Comparison of ENCODE assay signal across 8 mouse cellular contexts in the genomic region with DNA sequence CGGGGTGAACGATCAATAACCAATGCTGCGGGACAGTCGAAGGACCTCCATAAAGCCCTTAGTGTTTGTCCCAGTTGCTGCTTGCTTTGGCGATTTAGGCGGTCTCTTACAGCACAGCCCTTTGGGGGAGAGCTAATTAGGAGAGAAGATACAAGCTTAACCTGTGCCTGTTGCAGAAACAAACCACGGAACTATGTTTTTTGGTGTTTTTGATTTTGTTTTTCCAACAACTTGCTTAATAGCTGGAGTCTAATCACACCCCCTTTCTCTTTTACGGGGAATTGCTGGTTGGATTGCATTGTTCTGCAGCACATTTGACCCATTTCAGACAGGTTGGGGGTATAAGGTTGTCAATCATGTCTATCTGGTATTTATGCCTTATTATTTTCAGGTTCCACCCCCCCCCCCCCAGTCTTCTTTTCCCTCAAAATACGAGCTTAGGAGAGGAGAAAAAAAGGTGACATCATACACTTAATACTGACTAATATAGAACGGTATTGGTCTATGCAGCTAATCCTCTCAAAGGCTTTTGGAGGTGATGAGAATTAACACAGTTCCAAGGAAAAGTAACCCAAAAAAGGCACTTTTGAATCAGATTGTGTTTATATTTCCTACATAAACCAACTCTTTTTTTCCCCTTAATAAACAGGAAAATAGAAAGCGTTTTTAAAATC. TPM values are rescaled to one million over a fixed set of nuclear protein-coding genes. Genes with fewer than 3 reads are reported as not detected.
DNase-seq lines count a peak whose midpoint lies in the region; ATAC-seq and TF ChIP-seq lines count a peak whose summit lies in the region.

No protein-coding gene starts in this region.

- H3K27ac ChIP-seq in kidney, postnatal 0 days, result no peak overlapping the region
- peak overlapping the region; percentile 96 for H3K27ac ChIP-seq in hindbrain, embryonic 12.5 days
- H3K27ac ChIP-seq in midbrain, embryonic 13.5 days, result peak overlapping the region; percentile 98

- 13% methylated on average over 11 of the region's 11 CpGs for WGBS in kidney, postnatal 0 days
- WGBS in hindbrain, embryonic 12.5 days, result 9% methylated on average over 11 of the region's 11 CpGs
- 8% methylated on average over 11 of the region's 11 CpGs for WGBS in midbrain, embryonic 13.5 days

- 0 out of 2 replicates have a peak, but pooled peaks have one; percentile 23 for TF ChIP-seq CTCF in kidney, postnatal 0 days (IDR thresholded peaks at IDR 0.05; ENCODE audit: low read depth)

- peak overlapping the region; percentile 88 for H3K9ac ChIP-seq in kidney, postnatal 0 days (ENCODE audit: low read depth, low read length)
- H3K9ac ChIP-seq in hindbrain, embryonic 12.5 days, result peak overlapping the region; percentile 95
- H3K9ac ChIP-seq in midbrain, embryonic 13.5 days (replicated peaks), result peak overlapping the region; percentile 97

- H3K4me1 ChIP-seq in kidney, postnatal 0 days (replicated peaks; ENCODE audit: insufficient read depth, low read length), result no peaks in the 10 kb centered on the region
- peaks cover 17% of the 10 kb centered on the region for H3K4me1 ChIP-seq in hindbrain, embryonic 12.5 days
- H3K4me1 ChIP-seq in midbrain, embryonic 13.5 days (replicated peaks), result peaks cover 26% of the 10 kb centered on the region

- H3K9me3 ChIP-seq in kidney, postnatal 0 days (replicated peaks; ENCODE audit: low read length), result no peaks in the 10 kb centered on the region
- H3K9me3 ChIP-seq in hindbrain, embryonic 12.5 days (replicated peaks), result no peaks in the 10 kb centered on the region
- no peaks in the 10 kb centered on the region for H3K9me3 ChIP-seq in midbrain, embryonic 13.5 days

- peak; percentile 46 for DNase-seq in kidney, postnatal 0 days (ENCODE audit: low spot score)
- DNase-seq in kidney, adult 18-20 months, result no peak
- DNase-seq in brain, adult 2 months (ENCODE audit: low read depth, low spot score), result peak; percentile 41
- no peak for DNase-seq in thymus, postnatal 0 days (ENCODE audit: low spot score)
- no peak for DNase-seq in adrenal gland, postnatal 14 days
- no peak for DNase-seq in cerebellum, adult 9-11 months

- ATAC-seq in kidney, postnatal 0 days (replicated peaks; ENCODE audit: low FRiP score, low read depth), result no peak
- peak; percentile 1; the same call in 1 of the 2 replicates for ATAC-seq in hindbrain, embryonic 12.5 days (ENCODE audit: low FRiP score)
- ATAC-seq in midbrain, embryonic 13.5 days, result no peak

- H3K4me3 ChIP-seq in kidney, postnatal 0 days (replicated peaks; ENCODE audit: low read depth, low read length), result peak overlapping the region; percentile 79
- peak overlapping the region; percentile 74 for H3K4me3 ChIP-seq in hindbrain, embryonic 12.5 days
- H3K4me3 ChIP-seq in midbrain, embryonic 13.5 days (replicated peaks), result peak overlapping the region; percentile 96

- H3K36me3 ChIP-seq in kidney, postnatal 0 days (ENCODE audit: insufficient read depth, low read length), result no peaks in the 10 kb centered on the region
- no peaks in the 10 kb centered on the region for H3K36me3 ChIP-seq in hindbrain, embryonic 12.5 days
- H3K36me3 ChIP-seq in midbrain, embryonic 13.5 days, result no peaks in the 10 kb centered on the region

- no peaks in the 10 kb centered on the region for H3K27me3 ChIP-seq in kidney, postnatal 0 days (ENCODE audit: insufficient read depth, low read length)
- H3K27me3 ChIP-seq in hindbrain, embryonic 12.5 days, result no peaks in the 10 kb centered on the region
- no peaks in the 10 kb centered on the region for H3K27me3 ChIP-seq in midbrain, embryonic 13.5 days

- peak overlapping the region; percentile 99 for H3K4me2 ChIP-seq in kidney, postnatal 0 days (ENCODE audit: low read length)
- peak overlapping the region; percentile 77 for H3K4me2 ChIP-seq in hindbrain, embryonic 12.5 days (replicated peaks)
- peak overlapping the region; percentile 66 for H3K4me2 ChIP-seq in midbrain, embryonic 13.5 days (replicated peaks)

RNA-seq across cellular contexts. Expression of a gene that starts 1.0 kb away (rescaled TPM):
- polyA plus RNA-seq in kidney, postnatal 0 days (2015; fragmentation: Nextera tagmentation; extraction: Ambion mirVana), result 13.5 and 15.4 TPM in 2 replicates
- polyA plus RNA-seq in hindbrain, embryonic 12.5 days (2016; fragmentation: Nextera tagmentation; extraction: Ambion mirVana), result 31.8 and 33.0 TPM in 2 replicates
- 29.9 and 30.5 TPM in 2 replicates for polyA plus RNA-seq in midbrain, embryonic 13.5 days (2015; fragmentation: Nextera tagmentation; extraction: Ambion mirVana)
- polyA plus RNA-seq in thymus, postnatal 0 days (2015; fragmentation: Nextera tagmentation; extraction: Ambion mirVana), result 12.2 and 13.1 TPM in 2 replicates
- total RNA-seq in adrenal gland, postnatal 14 days (2021), result 17.7 and 20.1 TPM in 2 replicates

RNA-seq across cellular contexts. Expression of a gene that starts 1.6 kb away (rescaled TPM):
- polyA plus RNA-seq in kidney, postnatal 0 days (2015; fragmentation: Nextera tagmentation; extraction: Ambion mirVana), result 1.8 and 2.3 TPM in 2 replicates
- 11.7 and 12.1 TPM in 2 replicates for polyA plus RNA-seq in hindbrain, embryonic 12.5 days (2016; fragmentation: Nextera tagmentation; extraction: Ambion mirVana)
- 13.8 and 15.0 TPM in 2 replicates for polyA plus RNA-seq in midbrain, embryonic 13.5 days (2015; fragmentation: Nextera tagmentation; extraction: Ambion mirVana)
- polyA plus RNA-seq in thymus, postnatal 0 days (2015; fragmentation: Nextera tagmentation; extraction: Ambion mirVana), result 0.72 and 0.90 TPM in 2 replicates
- 0.89 and 3.0 TPM in 2 replicates for total RNA-seq in adrenal gland, postnatal 14 days (2021)

Comparison
In these comparisons a context has a peak if more than half of its experiments do, and no peak if none do; other contexts are left out.
1. DNase-seq: peak in kidney, postnatal 0 days (single experiment) and brain, adult 2 months (single experiment); none in kidney, adult 18-20 months (single experiment), thymus, postnatal 0 days (single experiment), adrenal gland, postnatal 14 days (single experiment) and cerebellum, adult 9-11 months (single experiment).
2. Peak in every context shown above with its lines, with median percentiles within 50 percentile points of each other: H3K4me2 ChIP-seq, H3K4me3 ChIP-seq and H3K9ac ChIP-seq.